Mouse (Mus musculus): ENCODE data around the gene Nxpe3.

GRCm38 (mm10) chr16:55837168-55837567 lies 57.9 kb downstream of the Nxpe3 start:
- TF ChIP-seq POLR2A (IDR thresholded peaks at IDR 0.05; ENCODE audit: borderline replicate concordance, insufficient read depth, low read length) (no peak), CTCF (IDR thresholded peaks at IDR 0.05; ENCODE audit: borderline replicate concordance, insufficient read depth, low read depth, low read length) (no peak)

All from cerebellum, adult 2 months (tissue).